Mouse (Mus musculus): ENCODE data around the gene Mdk.

Mdk gene

GRCm38 (mm10) chr2:91959544-91960410, 27.7 kb upstream of the Mdk start:
- peak; percentile 22; the same call in 1 of the 2 replicates for ATAC-seq (ENCODE audit: insufficient number of reproducible peaks, low FRiP score, low TSS enrichment)

GRCm38 (mm10) chr2:91958701-91959457, 26.8 kb upstream of the Mdk start:
- no peak for ATAC-seq (ENCODE audit: insufficient number of reproducible peaks, low FRiP score, low TSS enrichment)

DNA sequence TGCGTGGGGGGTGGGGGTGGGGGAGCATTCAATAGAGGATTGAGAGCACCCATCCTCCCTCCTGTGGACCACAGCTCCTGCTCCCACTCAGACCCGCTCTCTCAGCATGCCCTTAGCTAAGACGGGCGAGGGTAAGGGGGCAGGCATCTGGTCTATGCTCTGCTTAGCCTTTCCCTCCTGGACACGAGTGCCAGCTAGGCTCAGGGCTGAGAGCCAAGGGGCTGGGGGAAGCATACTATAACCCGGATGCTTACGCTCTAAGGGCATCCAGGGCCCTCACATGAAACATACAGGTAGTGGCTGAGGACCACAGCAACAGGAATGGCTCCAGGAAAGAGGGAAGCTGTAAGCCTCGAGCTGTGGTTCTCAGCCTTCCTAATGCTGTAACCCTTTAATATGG, 26.0 kb upstream of the Mdk start:
- no peak for ATAC-seq (ENCODE audit: insufficient number of reproducible peaks, low FRiP score, low TSS enrichment)

- ATAC-seq (ENCODE audit: insufficient number of reproducible peaks, low FRiP score, low TSS enrichment), result no peak
These were observed 25.0 kb upstream of the Mdk start for GRCm38 (mm10) chr2:91957096-91957495.

DNA sequence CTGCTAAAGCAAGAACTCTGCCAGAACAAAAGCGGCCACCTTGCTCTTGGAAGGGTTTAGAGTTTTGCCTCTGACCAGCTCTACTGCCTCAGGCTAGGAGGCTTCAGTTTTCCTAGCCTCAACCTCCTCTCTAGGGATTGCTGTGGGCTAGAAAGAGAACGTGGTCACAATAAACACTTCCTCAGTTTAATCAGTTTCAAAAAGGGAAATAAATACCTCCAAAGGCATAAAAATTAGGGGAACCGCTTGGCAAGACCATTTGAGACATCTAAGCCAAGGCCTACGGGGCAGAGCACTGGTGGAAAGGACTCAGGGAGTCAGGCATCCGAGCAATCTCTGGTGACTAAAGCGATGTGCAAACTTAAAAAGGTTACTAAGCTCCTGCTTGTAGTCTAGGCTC, 23.8 kb upstream of the Mdk start:
- ATAC-seq (ENCODE audit: insufficient number of reproducible peaks, low FRiP score, low TSS enrichment), result no peak

DNA sequence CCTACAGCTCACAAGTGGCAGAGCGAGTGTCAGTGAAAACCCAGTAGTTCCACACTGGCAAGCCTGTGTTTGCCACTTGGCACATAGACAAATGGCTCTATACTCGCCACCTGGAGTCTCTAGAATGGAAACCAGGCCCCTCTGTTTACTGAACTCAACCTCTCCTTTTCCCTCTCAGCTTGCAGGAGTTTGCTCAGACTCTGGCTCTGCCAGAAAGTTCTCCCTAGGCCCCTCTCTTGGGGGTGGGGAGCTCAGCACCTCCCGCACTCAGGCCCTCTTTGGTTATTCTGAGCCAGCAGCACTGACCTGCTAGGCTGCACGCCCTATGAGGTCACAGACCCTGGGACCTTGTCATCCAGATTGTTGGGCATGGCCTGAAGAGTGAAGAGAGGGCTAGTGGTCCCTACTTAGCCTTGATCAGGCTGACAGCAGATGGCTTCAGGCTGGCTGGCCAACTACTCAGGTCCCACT, 23.1 kb upstream of the Mdk start:
- ATAC-seq (ENCODE audit: insufficient number of reproducible peaks, low FRiP score, low TSS enrichment), result no peak

DNA sequence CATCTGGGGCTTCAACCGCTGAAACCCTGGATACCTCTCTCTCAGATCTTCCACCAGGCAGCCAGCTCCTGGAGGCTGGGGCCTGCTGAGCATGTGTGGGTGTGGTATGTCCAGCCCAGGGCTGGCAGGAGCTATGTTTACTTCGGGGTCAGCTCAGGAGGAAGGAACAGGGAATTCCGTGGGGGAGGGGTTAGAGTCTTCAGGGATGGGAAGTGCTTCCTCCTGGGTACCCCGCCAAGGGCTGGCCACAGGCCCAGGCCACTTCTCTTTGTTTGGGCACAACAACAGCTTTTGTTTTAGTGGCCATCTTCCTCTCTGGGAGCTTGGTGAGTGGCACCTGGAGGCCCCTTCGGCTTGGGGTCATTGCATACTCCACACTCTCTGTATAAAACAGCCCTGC, 21.7 kb upstream of the Mdk start:
- no peak for ATAC-seq (ENCODE audit: insufficient number of reproducible peaks, low FRiP score, low TSS enrichment)

DNA sequence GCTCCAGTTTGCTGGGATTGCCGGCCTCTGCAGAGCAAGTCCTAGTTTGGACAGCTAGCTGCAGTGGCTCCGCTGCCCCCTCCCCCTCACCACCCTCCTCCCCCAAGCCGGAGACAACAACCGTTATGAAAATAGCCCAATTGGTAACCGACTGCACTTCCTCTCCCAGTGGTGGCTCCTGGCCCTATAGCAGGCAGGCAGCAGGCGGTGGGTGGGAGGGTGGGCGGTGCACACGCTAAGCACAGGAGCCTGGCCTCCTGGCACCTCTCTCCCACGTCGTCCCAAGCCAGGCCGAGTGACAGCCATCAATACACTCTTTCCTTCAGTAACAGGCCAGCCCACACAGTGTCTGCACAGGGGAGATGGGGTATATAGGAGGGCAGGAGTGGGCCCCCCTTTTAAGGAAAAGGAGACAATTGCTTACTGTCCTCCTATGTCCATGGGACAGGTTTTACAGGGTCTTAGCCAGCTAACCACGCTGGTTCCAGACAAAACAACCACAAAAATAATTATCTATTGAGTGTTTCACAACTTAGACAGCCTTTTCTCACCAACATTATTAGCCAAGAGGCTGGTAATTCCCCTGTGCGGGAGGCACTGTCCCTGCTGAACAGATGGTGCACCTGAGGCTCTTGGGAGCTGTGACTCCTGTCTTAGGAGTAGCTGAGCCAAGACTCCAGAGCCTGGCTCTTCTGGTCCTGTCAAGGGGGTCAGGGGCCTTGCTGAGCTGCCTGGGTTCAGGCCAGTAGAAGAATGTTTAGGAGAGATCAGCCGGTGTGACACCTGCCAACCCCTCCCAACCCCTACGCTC, 18.4 kb upstream of the Mdk start:
- ATAC-seq (ENCODE audit: insufficient number of reproducible peaks, low FRiP score, low TSS enrichment), result peak; percentile 71

GRCm38 (mm10) chr2:91949411-91950274, 17.5 kb upstream of the Mdk start:
- peak; percentile 23; the same call in 1 of the 2 replicates for ATAC-seq (ENCODE audit: insufficient number of reproducible peaks, low FRiP score, low TSS enrichment)

DNA sequence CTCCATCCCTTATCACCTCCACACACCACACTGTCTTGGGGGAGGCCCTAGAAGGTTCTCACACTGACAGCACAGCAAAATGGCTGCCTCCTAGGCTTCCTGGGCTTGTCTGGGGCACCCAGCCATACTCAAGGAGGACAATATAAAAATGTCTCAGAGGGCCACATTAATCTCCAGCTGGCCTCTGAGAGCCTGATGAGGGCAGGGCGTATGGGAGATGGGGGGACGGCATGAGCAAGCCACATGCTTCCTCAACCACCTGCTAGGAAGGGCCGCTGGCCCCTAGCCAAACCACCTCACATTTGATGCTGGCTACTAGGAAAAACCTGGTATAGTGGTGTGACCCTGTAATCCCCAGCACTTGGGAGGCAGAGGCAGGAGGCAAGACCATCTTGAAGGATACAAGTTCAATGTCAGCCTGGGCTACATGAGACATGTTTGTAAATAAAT, 16.7 kb upstream of the Mdk start:
- ATAC-seq (ENCODE audit: insufficient number of reproducible peaks, low FRiP score, low TSS enrichment), result no peak

- no peak for ATAC-seq (ENCODE audit: insufficient number of reproducible peaks, low FRiP score, low TSS enrichment)
These were observed 16.0 kb upstream of the Mdk start for GRCm38 (mm10) chr2:91948151-91948509.

GRCm38 (mm10) chr2:91947397-91948150, 15.5 kb upstream of the Mdk start:
- no peak for ATAC-seq (ENCODE audit: insufficient number of reproducible peaks, low FRiP score, low TSS enrichment)

DNA sequence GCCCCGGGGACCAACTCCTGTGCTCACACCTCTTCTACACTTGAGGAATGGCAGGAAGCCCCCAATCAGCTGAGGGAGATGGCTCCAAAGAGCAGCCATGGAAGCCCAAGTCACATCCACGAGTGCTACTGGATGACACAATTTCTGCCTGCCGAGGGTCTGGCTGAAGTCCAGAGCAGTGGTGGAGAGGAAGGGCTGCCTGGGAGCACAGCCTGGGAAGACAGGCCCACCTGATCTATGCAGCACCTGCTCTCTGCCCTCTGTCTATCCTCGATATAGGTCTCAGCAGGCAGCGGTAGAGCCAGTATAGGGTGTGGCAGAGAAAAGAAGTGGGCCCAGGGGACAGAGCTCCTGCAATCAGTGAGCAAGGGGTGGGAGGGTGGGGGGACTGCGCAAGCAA, 14.7 kb upstream of the Mdk start:
- ATAC-seq (ENCODE audit: insufficient number of reproducible peaks, low FRiP score, low TSS enrichment), result no peak

DNA sequence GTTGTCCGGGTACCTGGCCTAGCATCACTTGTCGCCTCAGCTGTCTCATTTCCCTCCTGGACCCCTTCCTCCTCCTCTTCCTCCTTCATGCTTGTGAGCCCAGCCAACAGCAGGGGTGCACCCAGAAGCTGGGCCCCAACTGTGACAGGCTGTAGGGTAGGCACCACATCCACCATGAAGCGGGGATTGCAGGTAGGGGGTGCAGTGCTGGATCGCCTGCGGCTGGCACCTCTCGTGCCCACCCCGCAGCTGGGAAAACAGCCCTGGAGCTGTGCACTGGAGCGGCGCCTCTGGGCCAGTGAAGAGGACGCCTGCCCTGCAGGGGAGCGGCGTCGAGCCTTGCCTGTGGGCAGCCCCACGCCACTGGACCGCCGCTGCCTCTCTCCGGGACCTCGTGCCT, 13.4 kb upstream of the Mdk start, which contains the start of gene Gm9821:
Gm9821 (plus strand) TSS at position 221 of the 400 bp plus-strand sequence.
- ATAC-seq (ENCODE audit: insufficient number of reproducible peaks, low FRiP score, low TSS enrichment), result no peak

DNA sequence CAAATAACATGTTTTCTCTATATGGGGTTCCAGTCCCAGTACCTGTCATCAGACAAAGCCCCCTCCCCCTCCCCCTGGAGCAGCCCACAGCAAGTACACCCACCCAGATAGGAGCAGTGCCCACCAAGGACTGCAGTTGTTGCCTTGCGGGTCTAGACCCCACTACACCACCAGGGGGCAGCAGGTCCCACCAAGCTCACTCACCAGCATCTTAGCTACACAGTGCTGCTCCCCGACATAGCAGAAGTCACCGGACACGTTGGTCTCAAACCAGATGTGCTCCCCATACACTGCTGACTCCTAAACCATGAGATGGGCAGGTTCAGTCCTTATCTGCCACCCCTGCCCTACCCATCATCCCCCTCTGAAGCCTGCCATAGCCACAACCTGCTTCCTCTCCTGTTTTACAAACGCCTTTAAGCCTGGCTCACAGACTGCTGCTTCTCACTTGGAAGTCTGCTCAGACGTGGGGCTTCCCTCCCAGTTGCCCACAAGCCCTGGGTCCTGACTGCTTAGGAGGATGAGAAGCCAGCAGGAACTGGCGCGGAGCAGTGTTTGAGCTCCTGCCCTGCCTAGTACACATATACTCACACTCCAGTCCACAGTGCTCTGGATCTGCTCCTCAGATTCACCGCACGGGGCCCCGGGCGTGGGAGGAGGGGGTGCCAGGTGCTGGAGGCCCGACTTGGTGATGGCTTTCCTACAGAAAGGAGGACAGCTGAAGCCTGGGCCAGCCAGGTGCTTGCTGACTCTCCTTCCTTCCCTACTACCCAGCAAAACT, 12.3 kb upstream of the Mdk start:
- 0 out of 2 replicates have a peak, but pooled peaks have one; percentile 36 for ATAC-seq (ENCODE audit: insufficient number of reproducible peaks, low FRiP score, low TSS enrichment)

GRCm38 (mm10) chr2:91942356-91942755, 10.3 kb upstream of the Mdk start:
- no peak for ATAC-seq (ENCODE audit: insufficient number of reproducible peaks, low FRiP score, low TSS enrichment)

DNA sequence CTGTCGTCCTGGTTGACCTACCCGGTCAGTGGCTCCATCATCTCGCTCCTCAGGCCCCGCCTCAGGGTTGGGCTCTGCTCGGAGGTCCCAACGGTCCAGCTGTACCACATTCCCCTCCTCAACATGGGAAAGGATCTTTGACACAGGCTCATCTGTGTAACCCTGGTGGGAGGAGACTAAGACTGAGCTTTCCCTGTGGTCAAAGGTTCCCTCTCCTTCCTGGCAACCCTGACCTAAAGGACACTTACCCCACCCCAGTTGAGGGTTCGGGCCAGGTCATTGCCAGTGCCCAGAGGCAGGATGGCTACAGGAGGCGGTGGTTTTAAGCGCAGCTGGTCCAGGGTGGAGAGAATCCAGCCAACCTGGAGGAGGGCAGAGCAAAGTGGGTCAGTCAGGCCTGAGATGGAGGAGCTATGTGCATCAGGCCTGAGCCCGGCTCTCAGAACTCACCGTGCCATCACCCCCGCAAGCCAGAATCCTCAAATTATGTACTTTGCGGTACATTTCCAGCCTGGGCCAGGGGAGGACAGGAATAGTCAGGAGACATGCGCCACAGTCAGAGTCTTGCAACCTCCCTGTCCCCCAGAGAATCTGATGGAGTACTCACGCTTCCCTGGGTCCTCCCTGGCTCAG, 7.3 kb upstream of the Mdk start:
- ATAC-seq (ENCODE audit: insufficient number of reproducible peaks, low FRiP score, low TSS enrichment), result no peak

- no peak for ATAC-seq (ENCODE audit: insufficient number of reproducible peaks, low FRiP score, low TSS enrichment)
These were observed 4.1 kb upstream of the Mdk start for GRCm38 (mm10) chr2:91936154-91936553.

Data from cerebellum, adult (tissue).